Mouse (Mus musculus): ENCODE data around the gene Tlr13.
"Not testable (repeated sequence)": the region's sequence is repeated elsewhere in the genome, so short reads cannot be mapped to it uniquely, and the experiment has no call there.

The Tlr13 gene

GRCm38 (mm10) chrX:106185706-106186105 lies 42.7 kb downstream of the Tlr13 start:
- in situ Hi-C loops (cut with MboI; ENCODE audit: low sequenced_read_pairs), result no loop called here

GRCm38 (mm10) chrX:106186713-106187649 lies 44.0 kb downstream of the Tlr13 start, which contains the start of gene Pgk1:
Gene Pgk1, plus strand, starts transcription at chrX:106187100.
- in situ Hi-C loops (cut with MboI; ENCODE audit: low sequenced_read_pairs), result no loop called here

DNA sequence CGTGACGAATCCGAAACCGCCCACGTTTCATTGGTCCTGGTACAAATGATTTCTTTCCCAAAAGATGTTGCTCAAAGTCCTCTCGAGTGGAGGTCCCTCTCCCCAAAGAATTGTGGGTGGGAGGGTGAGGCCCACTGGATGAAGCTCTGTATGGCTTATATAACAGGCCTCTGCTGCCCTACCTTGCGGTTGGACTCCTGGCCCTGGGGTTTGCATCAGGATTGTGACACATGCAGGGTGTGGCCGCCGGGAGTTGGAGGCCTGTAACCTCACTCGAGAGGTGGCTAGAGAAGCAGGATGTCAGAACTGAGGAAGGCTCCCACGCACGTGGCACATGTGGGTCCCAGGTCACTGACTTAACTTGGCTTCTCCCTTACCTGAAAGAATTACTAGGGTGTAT lies 44.7 kb downstream of the Tlr13 start:
- in situ Hi-C loops (cut with MboI; ENCODE audit: low sequenced_read_pairs), result no loop called here

DNA sequence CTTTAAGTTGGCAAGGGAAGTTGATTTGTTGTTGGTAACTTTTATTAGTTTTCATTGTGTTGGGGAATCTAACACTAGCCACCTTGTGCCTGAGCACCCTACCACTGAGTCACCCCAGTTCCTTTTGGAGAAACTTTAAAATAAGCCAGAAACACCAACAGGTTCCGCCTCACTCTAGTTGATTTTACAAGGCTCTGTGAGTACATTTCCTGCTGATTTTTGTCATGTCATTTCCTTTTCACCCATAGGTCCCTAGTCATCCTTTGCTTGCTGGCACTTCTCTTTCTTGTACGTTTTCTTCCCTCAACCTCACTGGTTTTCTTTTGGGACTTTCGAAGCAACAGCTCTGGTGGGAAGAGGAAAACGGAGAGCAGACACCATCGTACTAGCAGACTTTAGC lies 46.4 kb downstream of the Tlr13 start:
- in situ Hi-C loops (cut with MboI; ENCODE audit: low sequenced_read_pairs), result no loop called here

DNA sequence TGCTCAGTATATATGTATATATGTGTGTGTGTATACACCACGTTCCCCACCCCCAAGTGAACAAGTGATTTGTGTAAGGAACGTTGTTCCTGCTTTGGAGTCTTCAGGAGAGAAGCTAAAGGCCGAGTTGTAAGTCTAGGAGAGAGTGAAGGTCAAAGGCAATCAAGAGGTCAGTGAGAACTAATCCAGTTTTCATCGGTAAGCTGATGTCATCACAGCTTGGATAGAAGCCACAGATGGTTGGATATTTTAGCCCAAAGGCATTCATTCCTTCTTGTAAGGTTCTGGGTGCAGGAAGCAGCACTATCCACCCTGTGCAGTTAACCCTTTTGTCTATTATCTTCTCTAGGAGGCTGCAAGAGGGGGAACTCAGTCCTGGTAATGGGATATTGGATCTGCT lies 47.1 kb downstream of the Tlr13 start:
- in situ Hi-C loops (cut with MboI; ENCODE audit: low sequenced_read_pairs), result no loop called here

- in situ Hi-C loops (cut with MboI; ENCODE audit: low sequenced_read_pairs), result not testable (repeated sequence)
Measured at GRCm38 (mm10) chrX:106194361-106194760, 51.4 kb downstream of the Tlr13 start.

- in situ Hi-C loops (cut with MboI; ENCODE audit: low sequenced_read_pairs), result no loop called here
Measured at GRCm38 (mm10) chrX:106197308-106197707, 54.3 kb downstream of the Tlr13 start.

DNA sequence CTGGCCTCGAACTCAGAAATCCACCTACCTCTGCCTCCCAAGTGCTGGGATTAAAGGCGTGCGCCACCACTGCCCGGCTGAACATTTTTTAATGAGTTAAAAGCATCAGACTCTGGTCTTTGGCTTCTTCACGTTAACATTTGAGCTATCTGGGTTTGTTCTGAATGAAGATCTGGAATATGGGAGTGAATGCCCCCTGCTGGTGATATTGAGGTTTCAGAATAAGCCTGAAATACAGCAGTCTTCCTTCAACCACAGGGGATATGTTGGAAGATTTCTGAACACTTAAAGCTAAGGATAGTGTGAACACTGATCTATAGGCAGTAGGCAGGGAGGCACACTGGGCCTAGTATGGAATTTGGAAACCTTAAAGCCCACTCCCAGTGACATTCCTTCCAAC lies 55.9 kb downstream of the Tlr13 start:
- in situ Hi-C loops (cut with MboI; ENCODE audit: low sequenced_read_pairs), result no loop called here

- in situ Hi-C loops (cut with MboI; ENCODE audit: low sequenced_read_pairs), result no loop called here
Measured at GRCm38 (mm10) chrX:106209100-106209499, 66.1 kb downstream of the Tlr13 start.

Data from CH12F3 (cell line).